Mouse (Mus musculus) gastrocnemius, postnatal 4 days (tissue): ENCODE measurements around the gene 1700016D06Rik. TPM values are rescaled to one million over a fixed set of nuclear protein-coding genes. Genes with fewer than 3 reads are reported as not detected.

Experiments used
- DNase-seq, 2 experiments: peaks; one replicate each; pipeline ENCODE4 v3.0.0; 2021 to 2022; ENCODE audit warnings: low spot score in 2 of 2, mixed read lengths in 2 of 2
- long read RNA-seq, 2 experiments: library from polyadenylated mRNA; stranded (forward); transcript quantifications; one replicate each; pipeline ENCODE4 v2.0.0; 2021
- total RNA-seq, 2 experiments: library from RNA; stranded (reverse); gene quantifications; 2 replicates each; pipeline ENCODE4 v1.2.3; 2021

Gene 1700016D06Rik
- total RNA-seq, result not detected
- long read RNA-seq, experiment 1, result 0 reads
- long read RNA-seq, experiment 2, result 0 reads

- DNase-seq, result no peak
These were observed at the start of gene 1700016D06Rik for GRCm38 (mm10) chr8:11701033-11701362. TSS of gene 1700016D06Rik (minus strand) at chr8:11701063.

DNA sequence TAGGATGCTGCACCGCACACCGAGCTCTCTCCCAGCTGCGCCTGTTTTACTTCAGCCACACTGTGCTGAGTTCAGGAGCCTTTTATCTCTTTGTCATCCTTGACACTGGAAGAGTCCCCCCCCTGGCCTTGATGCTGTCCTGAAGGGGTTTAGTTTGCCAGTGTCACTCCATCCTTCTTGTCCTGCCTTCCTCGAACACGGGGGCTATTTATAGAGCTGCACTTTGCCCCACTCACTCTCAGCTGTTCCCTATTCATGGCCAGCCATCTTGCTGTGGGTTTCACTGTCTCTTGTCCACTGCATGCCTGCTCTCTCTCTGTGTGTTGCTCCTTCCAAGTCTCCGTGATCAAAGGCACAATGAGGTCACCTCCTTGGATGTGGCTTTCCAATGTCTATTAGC lies 48.6 kb upstream of the 1700016D06Rik start:
- no peak for DNase-seq

GRCm38 (mm10) chr8:11746850-11747600 lies 46.2 kb upstream of the 1700016D06Rik start:
- DNase-seq, result no peak

- DNase-seq, result no peak
These were observed 42.7 kb upstream of the 1700016D06Rik start for GRCm38 (mm10) chr8:11743580-11743979.

DNA sequence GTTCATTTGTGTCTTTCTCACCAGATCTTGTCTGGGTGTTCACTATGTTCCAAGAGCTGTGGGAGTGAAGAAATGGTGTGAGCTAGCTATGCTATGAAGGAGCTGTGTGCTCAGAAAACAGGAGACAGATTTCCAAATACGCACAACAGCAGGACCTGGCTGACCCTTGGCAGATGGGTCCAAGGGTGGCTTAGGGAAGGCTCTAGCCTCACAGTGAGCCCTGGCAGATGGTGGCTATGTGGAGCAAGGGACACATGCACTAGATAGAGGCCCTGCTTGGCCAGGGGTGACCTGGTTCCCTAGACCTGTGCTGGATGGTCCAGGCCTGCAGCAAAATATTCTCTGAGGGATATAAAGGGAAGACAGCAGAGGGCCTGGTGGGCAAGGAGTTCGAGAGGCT lies 40.0 kb upstream of the 1700016D06Rik start:
- DNase-seq, result no peak

GRCm38 (mm10) chr8:11739082-11739481 lies 38.2 kb upstream of the 1700016D06Rik start:
- DNase-seq, result no peak

GRCm38 (mm10) chr8:11737096-11737495 lies 36.2 kb upstream of the 1700016D06Rik start:
- DNase-seq, result no peak

DNA sequence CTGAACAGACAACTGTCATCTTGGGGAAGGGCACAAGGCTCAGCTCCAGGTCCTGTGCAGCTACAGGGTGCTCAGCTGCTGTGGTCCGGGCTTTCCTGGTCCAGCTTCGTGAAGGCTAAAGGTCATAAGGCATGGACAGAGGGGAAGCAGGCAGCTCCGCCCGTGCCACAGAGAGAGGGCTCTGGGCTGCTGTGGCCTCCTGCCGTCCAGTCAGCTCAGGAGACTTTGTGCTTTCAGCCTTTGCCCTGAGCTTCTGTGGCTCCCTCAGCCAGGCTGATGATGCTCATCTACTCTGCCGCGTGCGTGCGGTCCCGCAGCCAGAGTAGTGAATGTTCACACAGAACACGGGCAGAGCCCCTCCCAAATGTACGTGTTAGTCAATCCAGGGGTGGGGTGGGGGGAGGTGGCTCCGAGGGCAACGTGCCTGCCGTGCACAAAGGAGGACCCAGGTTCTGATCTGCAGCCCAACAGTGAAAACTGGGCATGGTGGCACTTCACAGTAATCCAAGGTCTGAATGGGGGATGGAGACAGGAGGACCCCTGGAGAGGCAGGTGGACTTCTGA lies 34.9 kb upstream of the 1700016D06Rik start:
- no peak for DNase-seq

GRCm38 (mm10) chr8:11730271-11730940 lies 29.5 kb upstream of the 1700016D06Rik start:
- no peak for DNase-seq

DNA sequence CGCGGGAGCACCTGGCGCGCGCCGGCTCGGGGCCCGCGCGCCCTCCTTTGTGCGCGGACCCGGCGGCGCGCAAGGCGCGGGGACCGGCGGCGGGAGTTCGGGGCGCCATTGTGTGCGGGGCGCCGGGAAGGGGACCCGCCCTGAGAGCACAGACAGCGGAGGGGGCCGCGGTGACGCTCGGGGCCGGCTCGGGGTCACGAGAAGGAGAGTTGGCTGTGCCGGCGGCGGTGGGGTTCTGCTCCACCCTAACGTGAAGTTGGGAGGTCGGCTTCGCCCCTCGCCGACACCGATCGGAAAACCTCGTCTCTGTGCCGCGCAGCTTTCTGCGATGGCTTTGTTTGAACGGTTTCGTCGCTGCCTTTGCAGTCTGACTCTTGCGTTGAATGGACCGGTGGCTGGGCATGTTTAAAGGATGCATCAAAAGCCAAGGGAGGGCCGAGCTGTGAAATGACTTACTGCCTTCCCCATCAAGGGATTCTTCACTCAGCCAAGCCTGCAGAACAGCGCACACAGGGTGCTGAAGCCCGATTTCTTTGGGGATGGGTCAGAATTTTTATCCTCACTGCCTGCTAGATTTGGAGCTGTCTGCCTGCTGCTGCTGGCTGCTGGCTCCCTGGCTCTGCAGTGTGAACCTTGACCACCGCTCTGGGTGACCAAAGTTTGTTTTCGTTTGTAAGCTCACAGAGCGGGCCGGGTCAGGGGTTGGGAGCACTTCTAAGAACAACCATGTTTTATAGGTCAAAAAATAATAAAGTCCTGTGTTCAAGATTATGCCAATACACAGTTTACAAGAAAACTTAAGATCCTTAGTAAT lies 27.8 kb upstream of the 1700016D06Rik start:
- DNase-seq, result peak in 1 of 2 experiments; percentile 36

DNA sequence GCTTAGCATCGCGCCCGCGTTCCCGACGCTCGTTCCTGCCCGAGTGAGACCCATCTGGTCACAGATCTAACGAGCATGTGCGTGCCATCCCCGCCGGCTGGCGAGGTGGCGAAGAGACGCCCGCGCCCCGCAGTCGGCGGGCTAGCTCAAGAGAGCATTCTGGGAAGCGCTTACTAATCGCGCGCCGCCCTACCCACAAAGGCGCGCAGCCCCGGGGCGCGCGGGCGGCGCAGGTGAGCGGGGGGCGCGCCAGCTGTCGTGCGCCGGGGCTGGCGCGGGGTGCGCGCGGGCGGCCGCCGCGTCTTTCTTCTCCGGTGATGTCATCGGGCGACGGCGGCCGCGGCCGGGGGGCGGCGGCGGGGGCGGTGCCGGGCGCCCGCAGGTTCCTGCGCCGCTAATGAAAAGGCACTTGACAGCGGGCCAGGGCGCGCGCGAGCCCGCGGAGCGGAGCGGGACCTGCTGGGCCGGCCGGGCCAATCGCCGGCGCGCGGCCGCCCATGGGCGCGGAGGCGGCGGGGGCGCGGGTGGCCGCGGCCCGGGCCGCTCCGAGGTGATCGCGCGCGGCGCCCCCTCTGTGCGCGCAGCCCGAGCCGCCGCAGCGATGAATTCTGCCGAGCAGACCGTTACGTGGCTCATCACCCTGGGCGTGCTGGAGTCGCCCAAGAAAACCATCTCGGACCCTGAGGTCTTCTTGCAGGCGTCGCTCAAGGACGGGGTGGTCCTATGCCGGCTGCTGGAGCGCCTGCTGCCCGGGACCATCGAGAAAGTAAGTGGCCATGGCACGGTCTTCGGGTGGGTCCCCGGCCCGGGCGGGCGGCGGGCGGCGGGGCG lies 27.0 kb upstream of the 1700016D06Rik start, which contains the start of gene Arhgef7:
Arhgef7 (plus strand) TSS at position 71 of the 831 bp plus-strand sequence.
- peak; percentile 49 to 70 for DNase-seq

GRCm38 (mm10) chr8:11727273-11727650 lies 26.4 kb upstream of the 1700016D06Rik start:
- no peak for DNase-seq

DNA sequence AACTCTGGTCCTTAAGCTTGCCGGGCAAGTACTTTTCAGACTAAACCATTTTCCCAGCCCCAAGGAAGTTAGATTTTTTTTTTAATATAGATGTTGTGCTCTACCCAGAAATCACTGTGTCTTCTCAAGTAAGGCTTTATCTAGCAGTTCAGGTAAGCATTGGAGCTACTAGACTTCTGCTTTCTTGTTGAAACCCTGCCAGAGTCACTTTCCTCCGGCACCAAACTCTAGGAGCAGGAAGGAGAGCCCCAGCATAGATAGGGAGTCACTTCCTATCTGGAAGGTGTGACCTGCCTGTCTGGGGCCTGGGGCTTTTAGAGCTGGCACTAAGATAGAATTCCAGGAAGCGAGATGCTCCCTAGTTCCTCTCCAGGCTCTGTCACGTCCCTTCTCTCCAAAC lies 16.3 kb upstream of the 1700016D06Rik start:
- no peak for DNase-seq

- DNase-seq, result no peak
These were observed 11.4 kb upstream of the 1700016D06Rik start for GRCm38 (mm10) chr8:11712244-11712643.

DNA sequence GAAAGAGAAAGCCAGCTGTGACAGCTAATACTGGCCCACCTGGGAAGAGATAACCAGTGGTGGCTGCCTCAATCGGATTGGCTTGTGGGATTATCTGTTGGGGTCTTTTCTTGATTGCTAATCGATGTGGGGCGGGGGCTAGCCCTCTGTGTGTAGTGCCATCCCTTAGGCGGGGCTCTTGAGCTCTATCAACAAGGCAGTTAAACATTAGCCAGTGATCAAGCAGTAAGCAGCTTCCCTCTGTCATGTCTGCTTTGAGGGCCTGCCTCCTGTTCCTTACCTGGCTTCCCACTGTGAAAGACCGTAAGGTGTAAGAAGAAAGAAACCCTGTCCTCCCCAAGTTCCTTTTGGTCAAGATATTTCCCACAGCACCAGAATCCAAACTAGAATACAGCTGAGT lies 9.6 kb upstream of the 1700016D06Rik start:
- DNase-seq, result no peak

- DNase-seq, result no peak
These were observed 8.7 kb upstream of the 1700016D06Rik start for GRCm38 (mm10) chr8:11709542-11709941.

DNA sequence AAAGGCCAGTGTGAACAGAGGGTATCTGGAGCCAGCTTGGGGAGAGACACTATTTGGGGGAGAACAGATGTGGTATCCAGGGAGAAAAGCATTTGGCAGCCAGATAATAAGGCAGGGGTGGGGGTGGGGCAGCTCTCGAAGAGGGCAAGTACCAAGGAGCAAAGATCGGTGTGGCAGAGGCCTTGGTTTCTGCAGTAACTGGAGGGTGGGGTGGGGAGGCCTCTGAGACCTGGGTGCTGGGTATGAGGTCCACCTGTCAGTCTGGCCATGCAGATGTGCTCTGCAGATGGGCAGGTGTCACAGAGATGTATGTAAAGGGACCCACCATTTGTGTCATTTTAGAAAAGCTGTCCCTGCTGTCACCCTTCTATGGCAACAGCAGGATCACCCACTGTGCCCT lies 8.0 kb upstream of the 1700016D06Rik start:
- no peak for DNase-seq

DNA sequence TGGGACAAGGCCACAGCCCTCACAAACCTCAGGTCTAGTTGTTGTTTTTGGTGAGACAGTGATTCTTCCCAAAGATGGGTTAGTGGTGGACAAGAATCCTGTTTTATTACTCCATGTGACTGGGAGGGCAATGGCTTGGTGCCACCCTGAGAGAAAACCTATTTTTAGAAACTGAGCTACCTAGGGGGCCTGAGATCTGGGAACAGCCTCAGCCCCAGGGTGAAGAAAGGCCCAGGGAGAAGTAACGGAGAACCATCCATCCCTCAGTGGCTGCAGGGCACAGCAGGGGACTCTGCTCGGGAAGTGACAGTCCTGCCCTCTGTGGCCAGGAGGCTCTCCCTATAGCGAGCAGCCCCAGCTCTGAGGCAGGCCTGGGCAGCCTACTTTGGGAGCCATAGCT lies 6.8 kb upstream of the 1700016D06Rik start:
- DNase-seq, result no peak

GRCm38 (mm10) chr8:11705818-11706217 lies 5.0 kb upstream of the 1700016D06Rik start:
- DNase-seq, result peak in 1 of 2 experiments; percentile 38

GRCm38 (mm10) chr8:11704716-11705420 lies 4.0 kb upstream of the 1700016D06Rik start:
- DNase-seq, result no peak
